Mouse (Mus musculus) heart, postnatal 0 days (tissue): ENCODE measurements around the gene Gak.

ENCODE experiments used
- CTCF ChIP-seq: IDR thresholded peaks from 2 replicates; pipeline ENCODE4 v1.5.1; 2016; ENCODE audit warnings: antibody characterized with exemption, control low read depth, low read depth
- EP300 ChIP-seq: IDR thresholded peaks from 2 replicates; pipeline ENCODE4 v1.6.1; 2016; ENCODE audit warnings: antibody characterized with exemption, low read depth

GRCm38 (mm10) chr5:108645651-108646342 lies 16.2 kb upstream of the Gak start:
- no peak for TF ChIP-seq EP300
- peak; percentile 14 for TF ChIP-seq CTCF
